Mouse (Mus musculus) layer of hippocampus, adult 9-10 months (tissue): Measurements from ENCODE around the gene Twist1.

Experiments
- DNase-seq: peaks from one replicate; pipeline ENCODE4 v3.0.0; 2022; ENCODE audit warnings: low spot score

Gene Twist1

GRCm38 (mm10) chr12:33957400-33958240 is at the start of gene Twist1:
Gene Twist1 (plus strand): TSS chr12:33957671.
- no peak for DNase-seq

- DNase-seq = no peak
Observed at GRCm38 (mm10) chr12:33926751-33927150, 30.7 kb upstream of the Twist1 start.

GRCm38 (mm10) chr12:33927334-33928098 is 30.0 kb upstream of the Twist1 start:
- no peak for DNase-seq

GRCm38 (mm10) chr12:33928331-33929192 is 28.9 kb upstream of the Twist1 start, which contains the start of gene Ferd3l:
Gene Ferd3l (plus strand): TSS chr12:33928425.
- no peak for DNase-seq

- no peak for DNase-seq
Observed at GRCm38 (mm10) chr12:33952843-33953242, 4.6 kb upstream of the Twist1 start.

- no peak for DNase-seq
Observed at GRCm38 (mm10) chr12:33954931-33955565, 2.4 kb upstream of the Twist1 start.

GRCm38 (mm10) chr12:33955606-33956295 is 1.7 kb upstream of the Twist1 start:
- DNase-seq = no peak

GRCm38 (mm10) chr12:33956576-33957399 is 683 bp upstream of the Twist1 start:
- DNase-seq = no peak

- no peak for DNase-seq
Observed at GRCm38 (mm10) chr12:33958241-33959194, 1.0 kb downstream of the Twist1 start.

- DNase-seq = no peak
Observed at GRCm38 (mm10) chr12:33959206-33959605, 1.7 kb downstream of the Twist1 start.

- no peak for DNase-seq
Observed at GRCm38 (mm10) chr12:33959846-33960245, 2.4 kb downstream of the Twist1 start.

GRCm38 (mm10) chr12:33961013-33961412 is 3.5 kb downstream of the Twist1 start:
- DNase-seq = no peak

- DNase-seq = no peak
Observed at GRCm38 (mm10) chr12:33962118-33962772, 4.8 kb downstream of the Twist1 start.

- DNase-seq = no peak
Observed at GRCm38 (mm10) chr12:33962773-33963130, 5.3 kb downstream of the Twist1 start.

- no peak for DNase-seq
Observed at GRCm38 (mm10) chr12:33963671-33964369, 6.3 kb downstream of the Twist1 start.

- DNase-seq = no peak
Observed at GRCm38 (mm10) chr12:33964427-33964826, 7.0 kb downstream of the Twist1 start.

- no peak for DNase-seq
Observed at GRCm38 (mm10) chr12:33965661-33966360, 8.3 kb downstream of the Twist1 start.
